Mouse (Mus musculus) C2C12 (cell line): ENCODE measurements around the gene Fgd1.

Experiments used
- CEBPB ChIP-seq: IDR thresholded peaks from one replicate; pipeline ENCODE4 v1.6.1; 2011; ENCODE audit warnings: low read depth, mild to moderate bottlenecking, control low read depth, moderate library complexity
- CTCF ChIP-seq: IDR thresholded peaks from one replicate; pipeline ENCODE4 v1.5.1; 2011; ENCODE audit not compliant: control insufficient read depth, insufficient read depth, insufficient read length
- FOSL1 ChIP-seq: IDR thresholded peaks from one replicate; pipeline ENCODE4 v1.8.0; 2011; ENCODE audit warnings: mild to moderate bottlenecking, low read length; ENCODE audit not compliant: poor library complexity, insufficient read depth, severe bottlenecking
- MAX ChIP-seq: IDR thresholded peaks from one replicate; pipeline ENCODE4 v1.6.1; 2011; ENCODE audit warnings: mild to moderate bottlenecking, control low read depth
- MYOD1 ChIP-seq: IDR thresholded peaks from one replicate; pipeline ENCODE4 v1.6.1; 2011; ENCODE audit warnings: low read depth; ENCODE audit not compliant: control insufficient read depth, insufficient read length
- MYOG ChIP-seq: IDR thresholded peaks from one replicate; pipeline ENCODE4 v1.6.1; 2011; ENCODE audit not compliant: control insufficient read depth, insufficient read length; ENCODE audit errors: extremely low read depth
- USF1 ChIP-seq: IDR thresholded peaks from one replicate; pipeline ENCODE4 v1.6.1; 2011; ENCODE audit warnings: low read depth, mild to moderate bottlenecking, control low read depth, moderate library complexity

- TF ChIP-seq CTCF (no peak), MYOD1 (no peak), FOSL1 (no peak), CEBPB (no peak), MAX (no peak), USF1 (no peak), MYOG (no peak)
Observed at GRCm38 (mm10) chrX:151017897-151018296, 28.1 kb upstream of the Fgd1 start.
